Mouse (Mus musculus): ENCODE measurements at regions not wholly inside any gene's neighbourhood (a gene's known extent, or its start where the extent isn't known, plus 50 kb on each side); places are given as distances from the start of the nearest gene placed in this dataset.

DNA sequence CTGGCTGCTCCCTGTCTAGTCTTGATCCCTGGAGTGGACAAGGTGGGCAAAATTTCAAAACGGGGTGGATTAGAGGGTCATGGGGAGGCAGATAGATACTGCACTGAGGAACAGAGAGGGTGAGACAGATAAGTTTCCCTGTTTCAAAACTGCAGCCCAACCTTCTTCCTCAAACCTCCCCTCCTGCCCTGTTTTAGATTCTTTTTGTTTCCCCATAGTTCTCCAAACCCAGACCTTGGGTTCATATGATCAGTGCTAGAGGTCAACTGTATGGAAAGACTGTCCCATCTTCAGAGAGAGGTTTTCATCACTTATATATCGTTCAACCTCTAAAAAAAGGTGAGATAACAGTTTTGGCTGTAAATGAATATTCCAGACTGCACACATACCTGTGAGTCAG lies 152.1 kb upstream of the Spdye4c start:
- DNase-seq = no peak

DNA sequence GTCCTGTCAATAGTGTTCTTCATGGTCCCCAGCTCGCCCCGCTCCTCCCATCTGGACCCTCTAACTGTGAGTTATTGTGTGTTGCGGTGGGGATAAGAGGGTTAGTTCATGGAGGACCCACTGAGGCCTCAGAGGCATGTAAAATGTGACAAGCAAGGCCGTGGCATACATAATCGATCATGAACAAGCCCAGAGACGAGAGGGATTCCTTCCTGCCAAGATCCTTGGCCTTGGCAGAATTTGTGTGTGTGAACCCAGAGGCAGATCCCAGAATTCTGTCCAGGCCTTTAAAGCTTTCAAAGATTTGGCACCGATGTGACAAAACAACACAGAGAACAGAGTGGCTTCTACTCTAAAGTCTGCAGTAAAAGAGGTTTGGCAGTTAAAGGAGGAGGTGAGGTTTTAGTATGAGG lies 146.4 kb upstream of the Spdye4c start:
- DNase-seq = no peak

DNA sequence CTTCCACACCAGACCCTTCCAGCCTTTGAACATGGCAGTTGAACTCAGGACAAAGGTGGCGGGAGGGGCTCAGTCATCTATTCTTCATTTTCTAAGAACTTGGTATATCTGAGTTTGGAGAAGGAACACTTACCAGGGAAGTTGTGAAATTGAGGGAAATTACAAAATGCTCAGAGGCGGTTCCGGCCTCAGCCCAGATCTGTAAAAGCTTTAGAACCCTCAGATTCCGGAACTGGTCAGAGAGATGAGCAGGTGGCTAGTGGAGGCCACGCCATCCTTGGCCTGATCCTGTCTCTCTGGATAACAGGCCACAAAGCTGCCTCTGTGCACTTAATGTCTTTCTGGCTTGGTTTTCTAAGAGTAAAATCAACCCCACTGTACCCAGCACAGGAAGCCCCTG lies 145.6 kb upstream of the Spdye4c start:
- DNase-seq = no peak

DNA sequence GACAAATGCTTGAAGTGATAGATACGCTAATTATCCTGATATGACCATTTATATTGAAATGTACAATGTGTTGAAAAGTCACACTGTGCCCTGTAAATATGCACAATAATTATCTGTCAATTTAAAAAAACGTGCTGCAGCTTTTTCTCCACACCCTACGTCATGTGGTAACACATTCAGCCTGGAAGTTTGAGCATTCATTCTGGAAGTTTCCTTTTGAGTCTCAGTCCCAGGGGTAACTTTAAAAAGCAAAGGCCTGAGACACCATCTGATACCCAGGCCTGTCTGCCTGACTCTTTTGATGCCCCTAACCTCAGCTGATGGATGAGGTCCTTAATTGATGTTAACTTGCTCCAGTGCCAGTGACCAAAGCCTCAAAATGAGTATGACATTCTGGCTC lies 141.7 kb upstream of the Spdye4c start:
- DNase-seq = no peak

DNA sequence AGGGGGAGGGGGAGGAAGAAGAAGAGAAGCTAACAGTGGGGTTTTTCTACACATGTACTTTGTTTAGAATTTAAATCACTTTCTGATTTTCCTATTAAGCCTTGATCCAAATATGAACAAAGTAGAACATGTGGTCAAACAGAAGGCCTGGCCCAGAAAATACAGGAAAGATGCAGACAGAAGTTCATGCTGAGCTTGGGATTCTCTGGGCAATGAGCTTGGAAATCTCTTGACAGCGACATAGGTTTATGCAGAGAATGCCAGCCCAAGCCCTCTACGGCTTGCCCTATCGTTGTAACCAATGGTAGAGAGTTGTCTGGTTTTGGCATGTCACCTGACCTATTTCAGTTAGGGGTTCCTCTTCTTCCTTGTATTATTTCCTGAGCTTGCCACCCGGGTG lies 141.0 kb upstream of the Spdye4c start:
- DNase-seq = peak; percentile 50

DNA sequence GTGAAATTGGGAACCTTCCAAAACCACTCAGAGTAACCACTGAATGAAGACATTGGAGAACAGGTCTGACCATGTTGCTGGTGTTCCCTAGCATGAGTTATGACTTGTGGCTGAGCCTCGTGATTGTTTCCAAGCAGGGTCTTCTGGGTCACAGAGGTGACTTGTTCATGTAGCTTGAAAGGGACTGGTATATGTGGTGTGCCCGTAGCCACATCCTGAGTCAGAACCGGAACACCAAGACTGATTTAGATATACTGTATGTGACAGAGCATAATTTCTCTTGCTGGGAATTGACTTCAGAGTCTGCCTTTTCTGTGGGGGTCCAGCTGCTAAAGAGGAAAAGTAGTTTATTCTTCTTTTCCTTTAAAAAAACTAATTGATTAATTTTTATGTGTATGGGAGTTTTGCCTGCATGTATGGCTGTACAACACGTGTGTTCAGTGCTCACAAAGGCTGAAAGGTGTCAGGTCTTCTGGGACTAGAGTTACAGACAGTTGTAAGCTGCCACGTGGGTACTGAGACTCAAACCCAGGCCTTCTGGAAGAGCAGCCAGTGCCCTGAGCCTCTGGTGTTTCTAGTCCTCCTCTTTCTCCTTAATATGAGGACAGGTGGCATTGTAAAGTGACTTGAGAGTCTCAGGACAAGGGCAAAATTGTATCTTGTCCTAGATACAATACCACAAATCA lies 139.3 kb upstream of the Spdye4c start:
- DNase-seq = no peak

DNA sequence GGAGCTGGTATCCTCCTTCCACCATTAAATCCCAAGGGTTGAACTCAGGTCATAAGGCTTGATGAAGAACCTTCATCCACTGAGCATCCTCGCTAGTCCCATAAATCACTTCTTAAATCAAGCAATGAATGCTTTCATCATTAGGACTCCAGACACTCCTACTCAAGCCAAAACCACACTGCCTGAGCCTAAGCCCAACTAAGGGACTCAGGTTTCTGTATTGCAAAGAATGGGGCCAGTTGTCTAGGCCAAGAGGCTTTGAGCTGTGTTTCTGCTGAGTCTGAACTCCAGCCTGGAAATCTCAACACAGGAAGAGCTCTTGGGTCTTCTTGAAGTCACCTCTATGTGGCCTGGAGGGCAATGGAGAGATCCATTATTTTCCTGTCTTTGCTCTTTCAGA lies 138.4 kb upstream of the Spdye4c start:
- DNase-seq = no peak

DNA sequence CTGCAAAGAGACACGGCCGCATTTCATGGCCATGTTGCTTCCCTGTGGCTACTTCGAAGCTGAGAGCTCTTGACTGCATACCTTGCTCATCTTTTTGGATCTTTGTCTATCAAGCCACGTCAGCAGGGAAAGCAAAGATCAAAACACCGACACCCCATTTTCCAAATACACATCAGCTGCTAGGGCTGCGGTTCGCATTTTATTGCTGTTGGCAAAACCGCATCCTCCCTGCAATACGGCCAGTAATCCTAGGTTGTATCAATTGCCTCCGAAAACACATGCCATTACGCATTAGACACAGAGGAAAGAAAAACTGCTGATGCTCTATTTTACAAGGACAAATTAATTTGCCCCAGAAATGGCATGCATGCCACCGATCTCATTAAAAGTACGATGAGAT lies 136.5 kb upstream of the Spdye4c start:
- no peak for DNase-seq

DNA sequence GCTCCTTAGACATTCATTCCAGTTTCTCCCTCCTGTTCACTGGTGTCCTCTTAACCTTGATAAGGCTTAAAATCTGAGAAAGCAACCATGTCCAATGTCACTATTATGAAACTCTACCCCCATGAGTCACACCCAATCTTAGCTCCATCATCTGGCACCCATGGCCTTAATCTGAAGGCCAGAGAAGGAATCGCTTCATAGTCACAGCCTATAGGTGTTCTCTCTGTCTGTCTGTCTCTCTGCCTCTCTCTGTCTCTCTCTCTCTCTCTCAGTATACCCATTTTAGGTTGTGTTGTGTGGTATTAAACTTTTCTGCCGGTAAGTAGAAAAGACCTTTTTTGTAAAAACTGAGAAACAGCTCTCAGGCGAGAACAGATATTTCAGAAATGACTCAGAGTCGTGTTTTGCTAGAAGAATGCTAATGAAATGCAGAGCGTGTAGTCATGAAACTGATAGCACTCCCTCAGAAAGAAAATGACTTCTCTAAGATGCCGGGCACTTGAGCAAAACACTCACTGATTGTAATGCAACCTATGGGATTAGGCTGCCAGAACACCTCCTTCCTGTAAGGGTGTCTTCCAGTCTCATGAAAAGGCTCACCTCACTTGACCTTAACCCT lies 133.3 kb upstream of the Spdye4c start:
- DNase-seq = no peak

DNA sequence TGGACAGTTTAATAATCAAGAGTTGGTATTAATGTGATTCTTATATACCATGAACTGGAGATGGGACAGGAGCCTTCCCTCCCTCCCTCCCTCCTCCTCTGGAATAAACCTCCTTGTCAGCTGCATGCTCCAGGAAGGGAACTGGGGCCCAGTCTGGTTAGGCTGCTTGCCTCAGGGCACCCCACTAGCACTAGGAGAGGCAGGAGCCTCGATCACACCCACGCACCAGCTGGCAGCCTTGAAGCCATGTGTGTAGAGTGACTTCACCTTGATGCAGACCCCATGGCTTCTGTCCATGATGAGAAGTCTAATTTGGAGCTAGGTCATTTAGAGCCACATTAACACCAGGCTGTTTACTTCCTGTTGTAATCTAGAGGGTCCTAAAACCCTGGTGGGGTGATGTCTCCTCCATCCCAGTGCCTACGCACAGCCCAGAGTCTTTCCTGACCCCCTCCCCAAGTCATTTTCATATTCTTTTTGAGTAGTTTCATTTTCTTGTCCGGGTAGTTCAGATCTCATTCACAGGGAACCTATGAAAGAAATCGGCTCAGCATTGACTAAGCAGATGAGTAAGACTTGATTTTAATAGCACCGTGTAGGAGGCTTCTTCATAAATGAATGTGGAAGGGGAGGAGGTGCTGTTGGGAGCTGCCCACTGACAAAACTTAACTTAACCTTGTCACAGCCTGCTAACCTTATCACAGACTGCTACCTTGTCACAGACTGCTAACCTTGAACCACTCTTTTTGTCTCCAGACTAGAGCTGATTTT lies 125.6 kb upstream of the Spdye4c start:
- peak; percentile 64 for DNase-seq

DNA sequence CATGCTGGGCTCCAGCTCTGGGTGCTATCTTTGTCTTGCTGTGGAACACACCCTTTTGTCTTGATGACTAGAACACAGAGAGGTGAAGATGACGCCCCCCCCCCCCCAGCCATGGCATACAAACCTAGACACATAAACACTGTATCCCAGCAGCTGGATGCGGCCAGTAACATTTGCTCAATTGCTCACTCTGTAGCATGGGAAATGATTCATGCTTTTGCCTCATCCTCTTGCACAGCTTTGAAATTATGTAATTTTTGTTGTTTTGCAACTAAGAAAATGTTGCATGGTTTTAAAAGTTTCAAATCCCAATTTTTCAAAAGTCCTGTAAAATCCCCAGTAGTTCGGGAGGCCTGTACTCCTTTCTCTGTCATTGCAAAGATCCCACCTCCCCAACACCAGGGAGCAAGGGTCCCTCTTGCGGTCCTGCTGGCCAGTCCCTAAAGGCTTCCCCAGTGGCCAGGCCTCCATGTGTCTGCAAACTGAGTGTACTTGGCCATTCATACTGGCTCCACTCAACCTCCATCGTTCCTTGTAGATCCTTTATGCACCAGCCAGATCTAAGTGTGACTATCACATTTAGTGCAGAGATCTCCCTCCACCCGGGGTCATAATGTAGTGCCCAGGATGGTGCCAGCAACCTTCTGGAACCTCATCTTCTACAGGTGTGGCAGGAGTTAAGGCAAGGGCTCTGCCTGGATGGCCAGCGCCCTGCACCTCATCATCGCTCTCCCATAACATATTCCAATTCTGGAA lies 123.3 kb upstream of the Spdye4c start:
- no peak for DNase-seq

DNA sequence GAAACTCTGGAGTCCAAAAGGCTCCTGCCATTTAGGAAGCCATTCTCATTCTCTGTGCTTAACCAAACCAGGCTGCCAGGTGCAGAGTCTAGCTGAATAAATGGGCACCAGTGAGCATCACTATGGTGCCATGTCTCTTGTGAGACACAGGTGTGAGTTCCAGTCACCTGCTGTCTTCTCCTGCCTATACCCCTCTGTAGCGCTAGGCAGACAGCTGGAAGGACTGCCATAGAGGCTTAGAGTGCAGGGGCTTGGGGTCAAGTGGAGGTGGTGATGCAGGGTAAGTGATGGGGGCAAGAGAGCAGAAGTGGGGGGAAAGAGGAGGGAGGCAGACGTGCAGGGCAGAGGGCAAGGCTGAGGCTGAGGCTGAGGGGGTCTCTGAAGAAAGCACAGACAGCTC lies 122.7 kb upstream of the Spdye4c start:
- no peak for DNase-seq

DNA sequence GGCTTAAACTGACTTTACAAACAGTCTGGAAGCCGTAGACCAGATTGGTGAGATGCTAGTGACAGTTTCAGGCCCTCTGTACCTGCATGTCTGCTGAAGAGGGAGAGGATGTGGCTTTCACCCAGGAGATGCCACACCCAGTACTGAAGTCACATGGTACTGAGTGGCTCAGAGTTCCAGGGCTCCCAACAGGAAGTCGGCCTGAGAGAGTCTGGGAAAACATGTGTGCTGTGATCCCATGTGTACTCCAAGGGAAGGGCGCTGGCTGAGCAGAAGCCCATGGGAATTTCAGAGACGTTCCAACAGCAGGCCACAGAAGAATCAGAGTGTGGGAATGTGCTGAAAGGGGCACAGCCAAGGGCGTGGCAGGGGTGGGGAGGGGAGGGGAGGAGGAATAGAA lies 120.7 kb upstream of the Spdye4c start:
- no peak for DNase-seq

DNA sequence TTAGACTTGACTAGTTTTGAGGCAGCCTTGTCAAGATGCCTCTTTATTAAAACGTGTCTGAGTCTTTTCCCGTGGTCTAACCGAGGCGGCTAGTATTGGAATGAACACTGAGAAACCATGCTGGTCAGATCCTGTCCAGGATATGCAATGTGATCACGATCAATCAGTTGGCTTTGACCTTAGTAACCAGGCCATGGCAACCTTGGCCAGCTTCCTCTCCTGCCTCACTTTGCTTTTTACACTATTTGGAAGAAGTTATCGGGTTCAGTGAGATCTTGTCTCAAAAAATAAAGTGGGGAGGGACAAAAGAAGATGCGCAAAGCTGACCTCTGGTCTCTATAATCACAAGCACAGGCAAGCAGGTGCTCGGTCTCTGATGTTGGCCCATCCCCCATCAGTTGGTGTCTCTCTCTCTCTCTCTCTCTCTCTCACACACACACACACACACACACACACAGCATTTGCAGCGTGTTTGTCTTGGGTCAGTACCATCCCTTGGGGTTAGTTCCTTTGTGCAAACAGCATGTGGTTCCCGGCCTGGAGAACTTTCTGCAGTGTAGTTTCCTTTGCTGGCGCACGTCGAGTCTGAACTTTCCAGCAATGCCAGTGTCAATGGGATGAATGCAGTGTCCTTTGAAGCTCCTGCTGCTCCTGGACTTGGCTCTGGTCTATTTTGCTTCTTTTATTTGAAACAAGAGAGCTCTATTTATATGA lies 117.6 kb upstream of the Spdye4c start:
- DNase-seq = no peak

DNA sequence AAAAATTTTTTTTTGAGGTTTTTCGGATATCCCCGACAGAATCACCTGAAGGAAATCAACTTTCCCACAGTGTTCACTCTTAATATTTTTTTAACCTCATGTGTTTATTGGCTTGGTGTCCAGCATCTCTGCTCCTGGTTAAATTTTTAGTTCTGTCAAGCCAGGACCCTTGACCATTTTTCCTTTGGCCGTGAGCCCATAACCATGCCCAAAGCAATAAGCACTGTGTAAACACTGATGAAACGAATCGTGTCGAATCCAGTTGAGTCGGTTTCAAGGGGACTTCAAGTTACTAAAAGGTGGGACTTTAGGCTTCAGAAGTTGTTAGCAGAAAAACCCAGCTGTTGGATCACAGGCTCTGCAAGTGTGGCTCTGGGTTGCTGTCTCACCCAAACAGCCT lies 117.0 kb upstream of the Spdye4c start:
- DNase-seq = no peak

DNA sequence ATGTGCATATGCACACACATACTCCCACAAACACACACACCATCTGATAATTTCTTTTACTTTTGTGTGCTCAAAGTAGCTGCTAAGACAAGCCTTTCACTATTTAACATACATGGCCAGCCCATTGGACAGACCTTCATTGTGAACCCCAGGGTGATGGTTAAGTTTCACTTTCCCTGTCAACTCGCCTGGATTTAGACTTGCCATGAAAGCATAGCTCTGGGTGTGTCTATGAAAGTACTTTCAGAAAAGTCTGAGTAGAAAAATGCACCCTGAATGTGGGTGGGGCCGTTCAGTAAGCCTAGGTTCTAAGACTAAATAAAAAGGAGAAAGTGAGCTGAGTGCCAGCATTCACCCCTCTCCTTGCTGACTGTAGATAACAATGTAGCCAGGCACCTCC lies 113.8 kb upstream of the Spdye4c start:
- no peak for DNase-seq

DNA sequence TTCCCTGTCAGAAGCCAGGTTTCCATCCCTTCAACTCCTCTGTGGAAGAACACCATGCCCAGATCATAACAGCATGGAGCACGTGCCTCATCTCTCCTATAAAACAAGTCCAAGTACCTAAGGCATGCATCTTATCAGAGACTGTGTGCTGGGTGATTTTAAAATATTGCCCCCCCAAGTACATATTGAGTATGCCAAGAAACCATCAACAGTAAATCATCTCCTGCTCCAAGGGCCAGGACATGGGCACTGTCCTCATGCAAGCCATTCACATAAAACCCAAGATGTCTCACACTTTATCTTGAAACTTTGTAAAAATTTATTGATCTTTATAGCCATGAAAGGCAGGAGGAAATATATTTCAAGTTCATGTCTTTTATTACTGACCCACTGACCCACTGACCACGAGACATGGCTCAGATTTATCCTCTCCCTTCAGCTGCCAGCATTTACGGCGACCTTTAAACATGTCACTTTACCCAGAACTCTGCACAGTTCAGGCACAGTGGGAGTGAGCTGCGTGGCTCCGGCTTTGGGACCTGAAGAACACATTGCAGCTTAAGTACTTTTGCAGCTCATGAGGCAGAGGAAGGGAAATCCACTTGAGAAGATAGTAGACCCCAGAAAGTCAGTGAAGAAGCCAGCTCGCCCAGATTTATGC lies 99.7 kb upstream of the Spdye4c start:
- DNase-seq = no peak

DNA sequence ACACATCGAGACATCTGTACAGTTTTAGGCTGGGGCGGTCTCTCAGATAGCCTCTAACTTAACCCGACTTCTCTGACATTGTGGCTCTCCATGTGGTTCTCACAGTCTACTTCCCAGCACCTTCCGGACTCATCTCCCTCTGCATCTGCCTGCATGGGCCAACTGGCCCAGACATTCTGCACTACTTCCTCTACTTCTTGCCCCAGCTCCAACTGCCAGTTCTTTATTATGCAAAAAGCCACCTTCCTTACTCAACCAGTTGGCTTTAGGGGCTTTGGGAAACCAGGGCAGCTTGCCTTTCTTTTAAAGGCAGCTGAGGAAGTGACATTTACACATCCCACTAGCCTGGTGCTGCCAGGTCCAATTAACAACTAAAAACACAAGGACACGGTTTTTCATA lies 97.1 kb upstream of the Spdye4c start:
- no peak for DNase-seq

DNA sequence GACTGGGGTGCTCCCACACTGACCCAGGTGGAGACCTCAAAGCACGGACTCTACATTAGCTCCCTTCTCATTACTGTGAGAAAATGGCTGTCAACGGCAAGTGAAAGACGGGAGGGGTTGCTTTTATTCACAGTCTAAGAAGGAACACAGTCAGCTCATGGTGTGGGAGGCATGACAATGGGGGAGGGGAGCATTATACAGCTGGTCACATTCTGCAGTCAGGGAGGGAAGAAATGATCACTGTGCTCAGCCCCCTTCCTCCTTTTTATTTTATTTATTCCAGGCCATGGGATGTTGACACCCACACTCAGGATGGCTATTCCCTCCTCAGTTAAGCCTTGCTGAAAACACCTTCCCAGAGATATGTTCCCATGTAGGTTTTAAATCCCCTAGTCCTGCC lies 93.1 kb upstream of the Spdye4c start:
- DNase-seq = no peak

DNA sequence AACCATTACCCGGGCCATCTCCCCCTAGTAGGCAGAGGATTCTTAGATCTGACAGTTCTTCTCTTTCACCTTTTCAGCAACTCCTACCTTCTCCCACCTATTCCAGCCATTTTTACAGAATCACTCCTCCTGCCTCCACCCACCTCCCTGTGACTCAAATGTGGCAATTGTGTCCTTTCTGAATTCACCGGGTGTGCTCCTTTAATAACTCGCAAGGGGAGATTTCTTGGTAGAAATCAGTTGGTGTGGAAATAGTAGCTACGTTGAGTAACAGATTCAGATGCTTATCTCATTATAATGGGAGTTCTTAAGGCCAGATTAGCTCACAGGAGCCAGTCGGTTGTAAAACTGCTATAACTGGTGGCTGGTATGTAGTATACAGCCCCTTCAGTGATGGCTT lies 92.4 kb upstream of the Spdye4c start:
- DNase-seq = no peak

DNA sequence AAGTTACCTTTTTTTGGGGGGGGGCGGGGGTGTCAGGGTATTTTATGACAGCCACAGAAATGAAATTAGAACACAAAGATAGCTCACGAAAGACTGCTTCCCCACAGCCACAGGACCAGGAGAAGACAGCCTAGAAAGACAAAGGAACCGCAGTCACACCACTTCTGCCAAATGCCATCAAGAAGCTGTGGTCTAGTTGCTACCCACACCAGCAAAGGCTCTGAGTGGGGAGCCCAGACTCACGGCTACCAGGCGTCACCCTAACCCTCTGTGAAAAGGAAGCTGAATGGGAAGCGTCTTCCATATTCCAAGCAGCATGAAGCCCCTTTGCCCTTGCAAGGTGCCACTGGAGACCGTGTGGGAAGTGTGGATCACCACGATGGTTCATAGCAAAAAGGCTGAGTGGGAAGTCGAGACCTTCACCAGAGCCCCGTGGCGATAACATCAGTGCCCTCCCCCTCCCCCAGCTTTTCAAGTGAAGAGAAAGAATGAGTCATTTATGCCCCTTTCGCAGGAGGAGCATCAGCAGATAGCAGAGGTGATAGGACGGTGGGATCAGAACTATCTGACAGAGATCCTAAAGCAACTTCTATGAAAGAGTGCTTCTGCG lies 91.3 kb upstream of the Spdye4c start:
- no peak for DNase-seq

DNA sequence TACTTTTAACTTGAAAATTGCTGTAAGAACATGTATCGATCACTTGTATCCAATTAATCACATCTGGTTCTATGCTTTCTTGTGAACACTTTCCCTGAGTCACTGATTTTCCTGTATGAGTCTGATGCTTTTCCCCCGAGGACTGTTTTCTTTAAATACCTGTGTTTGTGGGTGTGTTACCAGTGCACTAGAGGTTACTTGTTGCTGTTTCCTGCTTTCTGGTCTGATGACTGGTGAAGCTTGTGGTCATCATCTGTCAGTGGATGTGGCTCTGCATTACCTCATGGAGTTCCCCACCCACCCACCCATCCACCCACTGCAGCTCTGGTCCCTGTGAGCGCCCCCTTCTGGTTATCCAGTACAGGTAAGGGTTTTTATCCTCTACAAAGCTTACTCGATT lies 88.3 kb upstream of the Spdye4c start:
- no peak for DNase-seq

Data from cerebellum, adult 9-11 months (tissue).